Mouse (Mus musculus): ENCODE results near the gene Chil1.

Gene Chil1

GRCm38 (mm10) chr1:134201751-134202420, 19.9 kb downstream of the Chil1 start:
- peak; percentile 27 for DNase-seq (ENCODE audit: low read depth, low spot score)

- no peak for DNase-seq (ENCODE audit: low read depth, low spot score)
Observed at GRCm38 (mm10) chr1:134204230-134204629, 22.3 kb downstream of the Chil1 start.

- DNase-seq (ENCODE audit: low read depth, low spot score): no peak
Observed at GRCm38 (mm10) chr1:134205296-134206018, 23.5 kb downstream of the Chil1 start.

GRCm38 (mm10) chr1:134206085-134206484, 24.1 kb downstream of the Chil1 start:
- DNase-seq (ENCODE audit: low read depth, low spot score): no peak

GRCm38 (mm10) chr1:134210179-134210755, 28.3 kb downstream of the Chil1 start:
- no peak for DNase-seq (ENCODE audit: low read depth, low spot score)

- DNase-seq (ENCODE audit: low read depth, low spot score): no peak
Observed at GRCm38 (mm10) chr1:134211043-134211442, 29.1 kb downstream of the Chil1 start.

GRCm38 (mm10) chr1:134211631-134212030, 29.7 kb downstream of the Chil1 start:
- no peak for DNase-seq (ENCODE audit: low read depth, low spot score)

GRCm38 (mm10) chr1:134212351-134212750, 30.4 kb downstream of the Chil1 start:
- DNase-seq (ENCODE audit: low read depth, low spot score): no peak

GRCm38 (mm10) chr1:134213405-134213804, 31.4 kb downstream of the Chil1 start:
- DNase-seq (ENCODE audit: low read depth, low spot score): no peak

- DNase-seq (ENCODE audit: low read depth, low spot score): no peak
Observed at GRCm38 (mm10) chr1:134215059-134215458, 33.1 kb downstream of the Chil1 start.

- no peak for DNase-seq (ENCODE audit: low read depth, low spot score)
Observed at GRCm38 (mm10) chr1:134215751-134216628, 34.0 kb downstream of the Chil1 start.

GRCm38 (mm10) chr1:134216629-134216971, 34.6 kb downstream of the Chil1 start:
- no peak for DNase-seq (ENCODE audit: low read depth, low spot score)

GRCm38 (mm10) chr1:134217028-134217481, 35.1 kb downstream of the Chil1 start:
- no peak for DNase-seq (ENCODE audit: low read depth, low spot score)

- no peak for DNase-seq (ENCODE audit: low read depth, low spot score)
Observed at GRCm38 (mm10) chr1:134217942-134218341, 36.0 kb downstream of the Chil1 start.

- DNase-seq (ENCODE audit: low read depth, low spot score): no peak
Observed at GRCm38 (mm10) chr1:134219608-134220007, 37.6 kb downstream of the Chil1 start.

- no peak for DNase-seq (ENCODE audit: low read depth, low spot score)
Observed at GRCm38 (mm10) chr1:134221172-134221571, 39.2 kb downstream of the Chil1 start.

- no peak for DNase-seq (ENCODE audit: low read depth, low spot score)
Observed at GRCm38 (mm10) chr1:134222122-134223055, 40.4 kb downstream of the Chil1 start.

- no peak for DNase-seq (ENCODE audit: low read depth, low spot score)
Observed at GRCm38 (mm10) chr1:134224649-134225227, 42.8 kb downstream of the Chil1 start.

- DNase-seq (ENCODE audit: low read depth, low spot score): no peak
Observed at GRCm38 (mm10) chr1:134225375-134225774, 43.4 kb downstream of the Chil1 start.

- no peak for DNase-seq (ENCODE audit: low read depth, low spot score)
Observed at GRCm38 (mm10) chr1:134226739-134227138, 44.8 kb downstream of the Chil1 start.
